Mouse (Mus musculus) small intestine, adult 2 months (tissue): ENCODE data around the gene Ccm2. TPM values are rescaled to one million over a fixed set of nuclear protein-coding genes. Genes with fewer than 3 reads are reported as not detected.

Source experiments
- H3K27ac ChIP-seq: fragments of 200-500 bp; 2 replicates; pipeline ENCODE4 v1.5.1; 2012; ENCODE audit warnings: low read depth, low read length, control low read depth, inconsistent platforms; ENCODE audit not compliant: insufficient read depth
- H3K27me3 ChIP-seq: fragments of 200-500 bp; 2 replicates; pipeline ENCODE4 v1.6.1; 2012; ENCODE audit warnings: mild to moderate bottlenecking, moderate library complexity, low read length, inconsistent platforms; ENCODE audit not compliant: control insufficient read depth, insufficient read depth
- H3K36me3 ChIP-seq: fragments of 200-500 bp; 2 replicates; pipeline ENCODE4 v1.6.1; 2012; ENCODE audit warnings: mild to moderate bottlenecking, low read length, control low read depth, inconsistent platforms; ENCODE audit not compliant: control insufficient read depth, insufficient read depth
- H3K4me1 ChIP-seq: fragments of 200-500 bp; 2 replicates; pipeline ENCODE4 v1.6.1; 2012; ENCODE audit warnings: low read length, inconsistent platforms, mixed read lengths; ENCODE audit not compliant: control insufficient read depth, insufficient read depth, insufficient read length
- H3K4me3 ChIP-seq: fragments of 200-500 bp; 2 replicates; pipeline ENCODE4 v1.5.1; 2012; ENCODE audit warnings: low read depth, mild to moderate bottlenecking, control low read depth, inconsistent platforms, low read length, moderate library complexity
- CTCF ChIP-seq: fragments of 200-500 bp; IDR thresholded peaks from 2 replicates; pipeline ENCODE4 v1.5.1; 2012; ENCODE audit warnings: low read depth, mild to moderate bottlenecking, control low read depth, inconsistent platforms, low read length, moderate library complexity, mixed read lengths; ENCODE audit not compliant: insufficient replicate concordance, insufficient read length; ENCODE audit errors: extremely low read depth
- POLR2A ChIP-seq: fragments of 200-500 bp; IDR thresholded peaks from 2 replicates; pipeline ENCODE4 v1.6.1; 2012; ENCODE audit warnings: low read depth, mild to moderate bottlenecking, control low read depth, inconsistent platforms, low read length, moderate library complexity
- WGBS: fragments of 180-500 bp; shearing (Covaris S2); methylation state at CpG from one replicate; pipeline ENCODE4 v1.1.7; 2018; 5-methylcytosine and 5-hydroxymethylcytosine counted together
- polyA plus RNA-seq: library from polyadenylated mRNA; depleted of rRNA; stranded (reverse); fragments of >200 nt; gene quantifications from 2 replicates; pipeline ENCODE4 v1.2.3, GENCODE M21; 2012

Ccm2 gene
- polyA plus RNA-seq, 1 experiment = 39.0 TPM

GRCm38 (mm10) chr11:6600284-6600944 lies 53.7 kb downstream of the Ccm2 start:
- TF ChIP-seq CTCF (no peak), POLR2A (no peak)
- Histone ChIP-seq H3K36me3 (peaks cover 20% of the 10 kb centered on the region), H3K27ac (no peak overlapping the region), H3K27me3 (peaks cover 6% of the 10 kb centered on the region; the same call in 1 of the 2 replicates), H3K4me3 (no peak overlapping the region), H3K4me1 (peaks cover 2% of the 10 kb centered on the region; the same call in 1 of the 2 replicates)
- whole genome bisulfite sequencing = 79% methylated on average over 8 of the region's 8 CpGs

GRCm38 (mm10) chr11:6601649-6602480 lies 55.2 kb downstream of the Ccm2 start:
- peaks cover 9% of the 10 kb centered on the region; the same call in 1 of the 2 replicates for H3K36me3 ChIP-seq
- H3K4me3 ChIP-seq = no peak overlapping the region
- H3K27ac ChIP-seq = no peak overlapping the region
- peaks cover 16% of the 10 kb centered on the region; the same call in 1 of the 2 replicates for H3K27me3 ChIP-seq
- H3K4me1 ChIP-seq = peaks cover 2% of the 10 kb centered on the region; the same call in 1 of the 2 replicates
- 61% methylated on average over 20 of the region's 20 CpGs for WGBS
- TF ChIP-seq POLR2A (no peak), CTCF (no peak)

- peaks cover 16% of the 10 kb centered on the region; the same call in 1 of the 2 replicates for H3K27me3 ChIP-seq
- WGBS = 70% methylated on average over 9 of the region's 9 CpGs
- H3K4me3 ChIP-seq = no peak overlapping the region
- H3K4me1 ChIP-seq = peaks cover 2% of the 10 kb centered on the region; the same call in 1 of the 2 replicates
- H3K36me3 ChIP-seq = 0 out of 2 replicates have a peak, but pooled peaks cover 3% of the 10 kb centered on the region
- H3K27ac ChIP-seq = no peak overlapping the region
- TF ChIP-seq POLR2A = no peak
- no peak for TF ChIP-seq CTCF
Observed at GRCm38 (mm10) chr11:6602662-6603061, 56.0 kb downstream of the Ccm2 start.

GRCm38 (mm10) chr11:6603224-6603623 lies 56.5 kb downstream of the Ccm2 start:
- 63% methylated on average over 9 of the region's 9 CpGs for WGBS
- TF ChIP-seq CTCF (no peak), POLR2A (no peak)
- Histone ChIP-seq H3K27ac (no peak overlapping the region), H3K4me1 (peaks cover 2% of the 10 kb centered on the region; the same call in 1 of the 2 replicates), H3K4me3 (no peak overlapping the region), H3K36me3 (no peaks in the 10 kb centered on the region), H3K27me3 (peaks cover 16% of the 10 kb centered on the region; the same call in 1 of the 2 replicates)

DNA sequence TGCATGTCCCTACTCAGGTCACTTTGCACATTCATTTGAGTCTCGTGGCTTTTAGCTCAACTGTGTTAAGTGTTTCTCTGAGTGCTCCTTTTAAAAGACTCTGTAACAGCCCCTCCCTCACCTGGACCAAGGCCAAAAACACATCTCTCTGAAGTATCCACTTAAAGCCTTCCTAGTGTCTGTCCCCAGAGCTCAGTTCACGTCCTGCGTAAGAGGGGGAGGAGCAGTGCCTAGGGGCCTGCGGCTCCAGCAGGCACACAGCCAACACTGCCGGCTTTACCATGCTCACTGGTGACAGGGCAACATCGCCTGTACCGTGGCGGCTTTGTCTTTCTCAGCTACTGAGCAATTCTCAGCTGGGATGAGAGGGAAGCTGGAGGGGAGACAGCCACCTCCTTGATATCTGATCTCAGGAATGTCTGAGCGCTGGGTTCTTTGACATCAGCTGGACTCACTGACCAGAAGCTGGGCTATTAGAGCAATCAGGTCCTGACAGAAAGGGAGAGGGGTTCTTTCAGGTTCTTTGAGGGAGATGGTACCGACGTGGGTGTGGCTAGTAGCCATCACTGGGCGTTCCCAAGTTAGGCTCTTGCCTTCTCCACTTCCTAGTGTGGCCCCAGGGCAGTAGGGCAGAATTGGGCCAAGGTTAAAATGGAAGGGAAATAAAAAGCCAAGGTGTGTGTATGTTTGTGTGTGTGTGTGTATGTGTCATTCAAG lies 57.4 kb downstream of the Ccm2 start:
- TF ChIP-seq CTCF = no peak
- no peak for TF ChIP-seq POLR2A
- WGBS = 8% methylated on average over 12 of the region's 12 CpGs
- Histone ChIP-seq H3K4me1 (peaks cover 2% of the 10 kb centered on the region; the same call in 1 of the 2 replicates), H3K4me3 (no peak overlapping the region), H3K27me3 (peaks cover 16% of the 10 kb centered on the region; the same call in 1 of the 2 replicates), H3K27ac (no peak overlapping the region), H3K36me3 (no peaks in the 10 kb centered on the region)

GRCm38 (mm10) chr11:6604604-6604936 lies 57.9 kb downstream of the Ccm2 start:
- H3K4me3 ChIP-seq = 0 out of 2 replicates have a peak overlapping the region, but pooled peaks have one; percentile 48
- H3K27me3 ChIP-seq = peaks cover 16% of the 10 kb centered on the region; the same call in 1 of the 2 replicates
- no peak overlapping the region for H3K27ac ChIP-seq
- peaks cover 2% of the 10 kb centered on the region; the same call in 1 of the 2 replicates for H3K4me1 ChIP-seq
- no peaks in the 10 kb centered on the region for H3K36me3 ChIP-seq
- no peak for TF ChIP-seq POLR2A
- no peak for TF ChIP-seq CTCF
